Mouse (Mus musculus): ENCODE data around the gene Agxt2. TPM values are rescaled to one million over a fixed set of nuclear protein-coding genes. Genes with fewer than 3 reads are reported as not detected.

Agxt2 gene
- polyA plus RNA-seq, 1 experiment from 2014 or later, result not detected

GRCm38 (mm10) chr15:10426545-10427266, 68.4 kb downstream of the Agxt2 start:
- no peak for DNase-seq (ENCODE audit: low spot score)

GRCm38 (mm10) chr15:10436893-10437292, 78.6 kb downstream of the Agxt2 start:
- DNase-seq (ENCODE audit: low spot score), result no peak

GRCm38 (mm10) chr15:10439963-10440362, 81.6 kb downstream of the Agxt2 start:
- DNase-seq (ENCODE audit: low spot score), result no peak

DNA sequence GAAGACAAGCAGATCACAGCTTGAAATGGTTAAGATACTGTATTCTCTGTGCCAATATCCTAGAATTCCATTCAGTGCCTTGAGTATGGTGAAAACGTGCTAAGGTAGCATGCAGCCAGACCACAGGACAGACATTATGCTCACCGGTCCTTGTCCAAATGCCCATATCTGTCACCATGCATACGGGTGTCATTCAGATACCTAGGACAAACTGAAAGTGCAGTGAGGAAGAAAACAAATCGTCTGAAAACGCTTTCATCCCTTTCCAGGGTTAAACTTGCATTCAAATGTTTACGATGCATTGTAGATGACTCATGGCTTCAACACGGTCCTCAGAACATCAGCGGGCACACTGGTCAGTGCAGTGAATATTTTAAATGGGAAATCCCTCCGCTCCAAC, 83.2 kb downstream of the Agxt2 start:
- DNase-seq (ENCODE audit: low spot score), result no peak

GRCm38 (mm10) chr15:10442275-10442674, 83.9 kb downstream of the Agxt2 start:
- no peak for DNase-seq (ENCODE audit: low spot score)

DNA sequence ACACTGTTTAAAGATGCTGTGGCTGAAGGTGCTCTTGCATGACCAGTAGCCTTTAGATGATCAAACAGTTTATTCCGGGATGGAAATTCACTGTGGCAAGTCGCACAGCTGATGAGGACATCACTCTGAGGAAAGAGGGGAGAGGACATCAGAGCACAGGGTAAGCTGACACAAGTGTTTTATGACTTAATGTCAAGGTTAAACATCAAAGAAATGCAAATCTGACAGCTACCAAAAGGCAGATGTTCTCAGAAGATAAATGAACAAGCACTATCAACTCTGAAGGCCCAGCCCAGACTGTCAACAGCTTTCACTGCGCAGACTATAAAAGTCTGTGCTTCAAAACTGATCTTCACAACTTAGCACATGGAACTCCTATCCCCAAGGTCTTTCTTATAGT, 88.8 kb downstream of the Agxt2 start:
- no peak for DNase-seq (ENCODE audit: low spot score)

Other genes with a start within 250 kb of the Agxt2 start
- 0.37 and 0.62 TPM in 2 replicates for gene Prlr, start 181.3 kb upstream of the Agxt2 start, polyA plus RNA-seq (2015; fragmentation: Nextera tagmentation; extraction: Ambion mirVana)
- not detected in 2 replicates for gene Gm21973, start 33.2 kb upstream of the Agxt2 start, polyA plus RNA-seq (2015; fragmentation: Nextera tagmentation; extraction: Ambion mirVana)
- 14.9 and 17.5 TPM in 2 replicates for gene Dnajc21, start 112.0 kb downstream of the Agxt2 start, polyA plus RNA-seq (2015; fragmentation: Nextera tagmentation; extraction: Ambion mirVana)
- gene Brix1, start 127.4 kb downstream of the Agxt2 start, polyA plus RNA-seq (2015; fragmentation: Nextera tagmentation; extraction: Ambion mirVana), result 163 and 165 TPM in 2 replicates
- gene Rad1, start 127.5 kb downstream of the Agxt2 start, polyA plus RNA-seq (2015; fragmentation: Nextera tagmentation; extraction: Ambion mirVana), result 35.7 and 35.9 TPM in 2 replicates
- not detected in 2 replicates for gene Ttc23l, start 200.1 kb downstream of the Agxt2 start, polyA plus RNA-seq (2015; fragmentation: Nextera tagmentation; extraction: Ambion mirVana)

Data from thymus, postnatal 0 days (tissue).